Mouse (Mus musculus): ENCODE data around the gene Gatd1.
A peak's percentile ranks its signal among the peaks of the same experiment; 100 is the strongest.

The Gatd1 gene

GRCm38 (mm10) chr7:141390326-141391259, 23.3 kb downstream of the Gatd1 start:
- DNase-seq (ENCODE audit: low read depth, low spot score) = no peak

DNA sequence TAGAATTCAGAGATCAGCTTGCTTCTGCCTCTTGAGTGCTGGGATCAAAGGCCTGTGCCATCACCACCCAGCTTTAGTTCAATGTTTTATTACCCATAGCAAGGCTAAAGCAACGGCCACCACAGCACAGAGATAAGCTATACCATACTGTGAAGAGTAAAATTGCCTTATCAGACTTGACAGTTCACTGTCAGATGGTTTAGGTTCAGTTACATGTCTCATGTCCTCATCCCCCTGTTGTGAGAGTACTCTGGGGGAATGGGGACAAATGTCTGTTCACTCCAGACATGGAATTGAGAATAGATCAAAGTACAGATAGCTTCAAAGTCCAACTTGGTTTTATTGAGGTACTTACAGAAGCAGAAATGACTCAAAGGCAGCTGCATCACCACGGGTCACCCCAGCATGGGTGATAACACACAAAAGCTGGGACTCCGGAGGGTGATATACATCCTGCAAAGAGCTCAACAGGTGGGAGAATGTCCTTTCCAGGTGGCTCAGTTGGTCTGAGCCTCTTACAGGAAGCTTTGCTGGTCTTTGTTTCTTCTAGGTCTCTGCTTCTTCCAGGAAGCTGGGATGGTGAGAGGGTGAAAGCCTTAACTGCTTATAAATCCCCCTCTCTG, 25.3 kb downstream of the Gatd1 start:
- DNase-seq (ENCODE audit: low read depth, low spot score) = no peak

GRCm38 (mm10) chr7:141387807-141388486, 26.0 kb downstream of the Gatd1 start:
- no peak for DNase-seq (ENCODE audit: low read depth, low spot score)

DNA sequence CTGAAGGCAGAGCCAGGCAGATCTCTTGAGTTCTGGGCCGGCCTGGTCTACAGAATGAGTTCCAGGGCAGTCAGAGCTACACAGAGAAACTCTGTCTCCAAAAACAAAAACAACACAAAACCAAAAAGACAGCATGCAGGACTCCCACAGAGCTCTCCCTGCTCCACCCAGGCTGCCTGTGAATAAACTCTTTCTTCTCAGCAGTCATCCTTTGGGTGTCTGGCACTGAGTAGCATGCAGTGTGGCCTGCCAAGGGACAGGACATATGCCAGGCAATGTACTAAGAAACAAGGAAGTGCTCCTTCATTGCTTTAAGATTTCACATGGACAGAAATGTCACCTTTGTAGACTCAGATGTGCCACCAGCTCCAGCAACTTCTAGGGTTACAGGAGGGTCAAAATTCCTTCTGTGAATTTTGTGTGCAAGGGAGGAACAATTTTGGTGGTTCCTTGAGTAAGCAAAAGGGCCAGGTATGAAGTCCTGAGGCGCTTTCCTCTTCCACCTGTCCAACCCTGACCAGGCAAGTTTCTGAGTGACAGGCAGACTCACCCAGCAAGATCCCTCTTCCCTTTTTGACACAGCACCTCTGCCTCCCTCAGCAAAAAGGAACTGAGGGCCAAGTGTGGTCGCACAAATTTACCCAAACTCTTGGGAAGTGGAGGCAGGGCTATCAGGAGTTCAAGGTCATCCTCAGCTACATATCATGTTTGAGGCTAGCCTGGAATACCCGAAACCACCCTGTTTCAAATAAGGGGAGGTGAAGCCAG, 32.7 kb downstream of the Gatd1 start:
- peak; percentile 85 for DNase-seq (ENCODE audit: low read depth, low spot score)

- no peak for DNase-seq (ENCODE audit: low read depth, low spot score)
These were observed 34.4 kb downstream of the Gatd1 start for GRCm38 (mm10) chr7:141379584-141379983.

DNA sequence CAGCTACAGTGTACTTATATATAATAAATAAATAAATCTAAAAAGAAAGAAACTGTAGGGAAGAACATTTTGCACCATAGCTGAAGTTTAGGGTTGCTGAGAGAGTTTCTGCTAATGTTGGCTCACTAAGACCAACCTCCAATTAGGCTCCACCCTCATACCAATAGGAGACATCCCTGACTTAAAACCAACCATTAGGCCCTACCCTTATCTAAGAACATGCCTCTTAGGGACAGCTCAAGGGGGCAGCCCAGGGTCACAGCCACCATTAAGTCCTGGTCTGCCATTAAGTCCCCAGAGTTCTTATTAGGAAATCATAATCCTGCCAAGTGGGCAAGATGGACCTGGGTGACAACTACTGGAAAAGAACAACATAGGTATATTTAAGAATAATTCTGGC, 39.5 kb downstream of the Gatd1 start:
- no peak for DNase-seq (ENCODE audit: low read depth, low spot score)

DNA sequence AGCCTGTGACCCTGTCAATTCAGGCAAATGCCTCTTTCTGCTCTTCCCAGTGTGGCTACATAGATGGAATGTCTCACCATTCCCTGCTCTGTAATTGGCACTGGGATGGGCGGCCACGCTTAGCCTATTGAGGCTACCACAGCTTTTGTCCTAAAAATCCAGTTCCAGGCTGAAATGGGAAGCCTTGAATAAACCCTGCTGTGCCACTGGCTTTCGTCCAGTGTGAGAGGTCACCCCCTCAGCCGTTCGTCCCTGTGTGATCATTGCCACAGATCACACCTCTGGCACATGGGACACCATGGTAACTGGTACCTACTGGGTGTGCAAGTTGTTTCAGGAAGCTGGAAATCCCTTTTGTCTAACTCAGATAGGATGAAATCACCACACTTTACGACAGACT, 40.3 kb downstream of the Gatd1 start:
- DNase-seq (ENCODE audit: low read depth, low spot score) = no peak

DNA sequence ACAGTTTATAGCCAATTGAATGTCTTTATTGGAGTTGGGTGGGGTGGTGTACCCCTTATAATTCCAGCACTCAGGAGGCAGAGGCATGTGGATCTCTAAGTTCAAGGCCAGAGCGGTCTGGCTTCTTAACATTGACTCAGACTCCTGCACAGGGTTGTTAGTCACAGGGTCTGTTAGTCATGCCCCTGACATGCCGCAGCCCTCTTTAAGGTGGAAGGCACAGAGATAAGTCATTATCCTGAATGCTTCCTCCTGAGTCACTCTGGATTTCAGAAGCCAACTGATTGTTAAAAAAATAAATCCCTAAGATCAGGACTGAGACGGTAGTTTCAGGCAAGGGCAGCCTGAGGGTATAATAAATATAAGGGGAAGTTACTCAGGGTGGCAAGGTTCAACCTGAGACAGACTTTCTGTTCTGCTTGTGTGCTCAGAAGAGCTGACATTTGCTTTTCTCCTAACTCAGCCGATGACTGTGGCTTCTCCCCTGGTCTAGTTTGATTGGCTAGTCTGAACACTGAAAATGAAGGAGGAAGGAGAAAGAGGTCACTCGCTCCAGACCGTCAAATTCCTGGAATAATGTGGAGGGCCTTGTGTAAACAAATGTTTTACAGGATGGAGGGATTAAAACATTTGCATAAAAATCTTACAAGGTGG, 41.9 kb downstream of the Gatd1 start:
- DNase-seq (ENCODE audit: low read depth, low spot score) = peak; percentile 53

DNA sequence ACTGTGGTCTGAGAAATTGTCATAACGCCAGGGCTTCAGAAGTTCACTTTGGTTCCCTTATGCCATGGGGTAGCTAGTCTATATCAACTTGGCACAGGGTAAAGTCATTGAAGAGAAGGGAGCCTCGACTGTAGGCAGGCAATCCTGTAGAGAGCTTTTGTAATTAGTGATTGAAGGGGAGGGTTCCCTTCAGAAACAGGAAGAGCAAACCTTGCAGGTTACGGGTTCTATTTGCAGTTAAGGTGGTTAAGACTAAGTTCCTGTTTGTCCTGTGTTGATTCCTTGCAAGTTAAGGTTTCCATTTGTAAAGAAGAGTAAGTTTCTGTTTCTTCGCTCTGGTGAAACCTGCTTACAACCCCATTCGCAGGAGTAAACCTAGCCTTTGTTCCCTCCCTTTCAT, 44.0 kb downstream of the Gatd1 start:
- no peak for DNase-seq (ENCODE audit: low read depth, low spot score)

DNA sequence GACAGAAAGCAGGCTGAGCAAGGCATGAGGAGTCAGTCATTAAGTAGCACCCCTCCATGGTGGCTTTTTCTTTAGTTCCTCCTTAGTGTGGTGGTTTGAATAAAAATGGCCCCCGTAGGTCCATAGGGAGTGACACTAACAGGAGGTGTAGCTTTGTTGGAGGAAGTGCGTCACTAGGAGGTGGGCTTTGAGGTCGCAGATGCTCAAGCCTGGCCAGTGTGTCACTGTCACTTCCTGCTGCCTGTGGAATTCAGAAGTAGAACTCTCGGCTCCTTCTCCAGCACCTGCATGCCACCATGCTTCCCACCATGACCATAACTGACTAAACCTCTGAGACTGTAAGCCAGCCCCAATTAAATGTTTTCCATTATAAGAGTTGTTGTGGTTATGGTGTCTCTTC, 46.6 kb downstream of the Gatd1 start:
- DNase-seq (ENCODE audit: low read depth, low spot score) = no peak

DNA sequence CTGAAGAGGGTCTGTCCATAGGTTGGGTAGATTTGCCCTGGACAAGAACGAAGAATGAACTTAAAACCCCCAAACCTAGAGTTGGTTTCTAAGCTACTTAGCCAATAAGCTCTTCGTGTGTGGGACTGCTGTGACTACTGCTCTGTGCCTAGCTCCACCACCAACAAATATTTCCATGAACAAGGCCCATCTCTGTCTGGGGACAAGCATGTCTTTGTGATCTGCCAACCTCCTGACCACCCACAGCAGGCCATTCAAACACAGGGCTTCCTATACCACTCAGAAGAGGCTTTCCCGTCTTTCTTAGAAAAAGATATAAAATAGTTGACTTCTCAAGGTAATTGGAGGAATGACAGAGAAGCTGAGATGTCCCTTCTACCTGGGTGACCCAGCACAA, 48.9 kb downstream of the Gatd1 start:
- DNase-seq (ENCODE audit: low read depth, low spot score) = peak; percentile 91

- DNase-seq (ENCODE audit: low read depth, low spot score) = no peak
These were observed 49.4 kb downstream of the Gatd1 start for GRCm38 (mm10) chr7:141364349-141365048.

DNA sequence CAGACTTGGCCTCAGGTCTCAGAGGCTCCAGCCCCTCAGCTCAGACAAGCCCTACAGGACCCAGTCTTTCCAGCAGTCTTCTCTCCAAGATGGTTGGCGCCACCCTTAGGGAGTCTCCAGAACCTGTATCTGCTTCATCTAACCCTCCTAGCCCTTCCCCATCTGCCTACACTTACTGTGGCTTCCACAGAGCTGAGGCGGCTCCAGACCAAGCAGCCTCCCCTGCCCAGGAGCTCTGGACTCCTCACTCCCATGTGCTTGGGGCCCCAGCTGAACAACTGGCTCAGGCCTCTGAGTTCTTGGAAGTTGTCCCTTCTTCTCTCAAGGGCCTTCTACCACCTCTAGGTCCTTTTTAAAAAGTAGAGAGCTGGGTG, 50.2 kb downstream of the Gatd1 start:
- DNase-seq (ENCODE audit: low read depth, low spot score) = no peak

- DNase-seq (ENCODE audit: low read depth, low spot score) = peak; percentile 91
These were observed 50.7 kb downstream of the Gatd1 start for GRCm38 (mm10) chr7:141363106-141363751.

DNA sequence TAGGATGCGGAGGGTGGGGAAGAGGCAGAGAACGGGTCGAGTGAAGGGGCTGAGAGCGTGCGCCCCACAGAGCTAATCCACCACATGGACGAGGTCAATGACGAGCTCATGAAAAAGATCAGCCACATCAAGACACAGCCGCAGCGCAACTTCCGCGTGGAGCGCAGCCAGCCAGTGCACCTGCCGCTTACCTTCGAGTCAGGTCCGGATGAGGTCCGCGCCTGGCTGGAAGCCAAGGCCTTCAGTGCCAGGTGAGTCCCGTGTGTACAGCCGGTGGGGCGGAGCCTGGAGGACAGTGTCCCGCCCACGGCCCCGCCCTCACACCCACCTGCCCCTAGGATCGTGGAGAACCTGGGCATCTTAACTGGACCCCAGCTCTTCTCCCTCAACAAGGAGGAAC, 52.4 kb downstream of the Gatd1 start:
- DNase-seq (ENCODE audit: low read depth, low spot score) = peak; percentile 62

Data from brain, adult 2 months (tissue).